Mouse (Mus musculus): ENCODE measurements around the gene Tax1bp3. TPM values are rescaled to one million over a fixed set of nuclear protein-coding genes. Genes with fewer than 3 reads are reported as not detected.

Tax1bp3 gene
- total and polyA plus RNA-seq, 3 experiments: 2.6 to 3.3 (median 2.8) TPM

- H3K4me1 ChIP-seq (ENCODE audit: control insufficient read depth in 1 of 2, insufficient read depth in 2 of 2): no peaks in the 10 kb centered on the region
- DNase-seq (ENCODE audit: extremely low read depth): no peak
- no peaks in the 10 kb centered on the region for H3K27me3 ChIP-seq (replicated peaks)
- dilution Hi-C loops (cut with MboI; ENCODE audit: extremely low pct_ligation_motif_present, extremely low pct_unique_long_range_greater_than_20kb, low sequenced_read_pairs) (no loop called here), in situ Hi-C loops (cut with MboI; ENCODE audit: low pct_ligation_motif_present, low pct_unique_long_range_greater_than_20kb, low sequenced_read_pairs) (no loop called here)
- no peaks in the 10 kb centered on the region for H3K79me2 ChIP-seq (replicated peaks; ENCODE audit: control insufficient read depth, extremely low read depth, insufficient read depth, poor library complexity, severe bottlenecking)
- H3K36me3 ChIP-seq (replicated peaks in 1 of 2; ENCODE audit: control insufficient read depth in 1 of 2, insufficient read depth in 1 of 2, low read length in 1 of 2): peaks cover 5 to 59% of the 10 kb centered on the region in 2 experiments
- no peak overlapping the region for H3K27ac ChIP-seq (ENCODE audit: insufficient read depth, low read depth)
- H3K9me3 ChIP-seq (replicated peaks; ENCODE audit: low read length): no peaks in the 10 kb centered on the region
- H3K4me3 ChIP-seq (replicated peaks in 1 of 3; ENCODE audit: low read depth in 2 of 3, low read length in 2 of 3, poor library complexity in 1 of 3): no peak overlapping the region
- TF ChIP-seq ZC3H11A (IDR thresholded peaks at IDR 0.05; ENCODE audit: low read depth, low read length): no peak
- TF ChIP-seq NRF1 (IDR thresholded peaks at IDR 0.05; ENCODE audit: low read depth, low read length): no peak
- TF ChIP-seq ZMIZ1 (IDR thresholded peaks at IDR 0.05; ENCODE audit: low read depth, low read length): no peak
- TF ChIP-seq SIN3A (IDR thresholded peaks at IDR 0.05; ENCODE audit: low read length): no peak
- no peak for TF ChIP-seq GABPA (IDR thresholded peaks at IDR 0.05; ENCODE audit: insufficient replicate concordance, low read depth, low read length)
- TF ChIP-seq HCFC1 (IDR thresholded peaks at IDR 0.05; ENCODE audit: low read depth, low read length): no peak
- no peak for TF ChIP-seq KAT2A (IDR thresholded peaks at IDR 0.05; ENCODE audit: insufficient replicate concordance, low read length)
- no peak for TF ChIP-seq IRF4 (IDR thresholded peaks at IDR 0.05; ENCODE audit: low read depth, low read length)
- no peak for TF ChIP-seq ETS1 (conservative IDR thresholded peaks at IDR 0.05; ENCODE audit: low read depth, low read length)
- TF ChIP-seq POLR2A (IDR thresholded peaks at IDR 0.05; ENCODE audit: low read depth, low read length): no peak
- TF ChIP-seq TCF12 (IDR thresholded peaks at IDR 0.05; ENCODE audit: low read depth, low read length): no peak
- no peak for TF ChIP-seq RCOR1 (conservative IDR thresholded peaks at IDR 0.05; ENCODE audit: low read depth, low read length)
- TF ChIP-seq NELFE (IDR thresholded peaks at IDR 0.05; ENCODE audit: low read depth, low read length): no peak
- TF ChIP-seq ZKSCAN1 (IDR thresholded peaks at IDR 0.05; ENCODE audit: borderline replicate concordance, low read depth, low read length): no peak
- no peak for TF ChIP-seq USF1 (IDR thresholded peaks at IDR 0.05; ENCODE audit: low read depth, low read length)
- no peak for TF ChIP-seq MXI1 (IDR thresholded peaks at IDR 0.05; ENCODE audit: low read depth, low read length)
- no peak for TF ChIP-seq CTCF (conservative IDR thresholded peaks at IDR 0.05 in 1 of 2, IDR thresholded peaks at IDR 0.05 in 1 of 2; ENCODE audit: low read depth in 2 of 2, low read length in 2 of 2)
- TF ChIP-seq ZNF384 (IDR thresholded peaks at IDR 0.05; ENCODE audit: low read depth, low read length): no peak
- H3K9ac ChIP-seq (ENCODE audit: insufficient read depth, low read depth): no peak overlapping the region
- H3K4me2 ChIP-seq (ENCODE audit: insufficient read depth, low read depth, poor library complexity, severe bottlenecking): no peak overlapping the region
These were observed 9.2 kb downstream of the Tax1bp3 start for GRCm38 (mm10) chr11:73185872-73186615.

DNA sequence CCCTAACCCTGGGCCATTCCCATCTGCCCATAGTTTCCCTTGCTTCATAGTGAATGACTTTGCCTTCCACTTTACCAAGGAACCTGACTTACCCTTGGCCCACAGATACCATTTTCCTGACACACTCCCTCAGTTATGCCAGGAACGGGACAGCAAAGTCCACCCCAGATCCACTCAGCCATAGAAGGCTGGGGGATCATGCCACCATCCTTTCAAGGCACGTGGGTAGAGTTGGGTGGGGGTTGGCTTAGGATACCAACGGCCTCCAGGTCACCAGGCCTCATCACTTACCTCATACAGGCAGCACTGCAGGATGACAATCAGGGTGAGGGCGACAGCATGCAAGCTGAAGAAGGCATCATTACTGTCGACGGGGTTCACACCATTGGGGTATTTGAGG is 10.3 kb downstream of the Tax1bp3 start:
- H3K9me3 ChIP-seq (replicated peaks; ENCODE audit: low read length): no peaks in the 10 kb centered on the region
- H3K9ac ChIP-seq (ENCODE audit: insufficient read depth, low read depth): no peak overlapping the region
- H3K27me3 ChIP-seq (replicated peaks): no peaks in the 10 kb centered on the region
- no peak for TF ChIP-seq USF2 (conservative IDR thresholded peaks at IDR 0.05; ENCODE audit: low read depth, low read length)
- no peak for TF ChIP-seq USF1 (IDR thresholded peaks at IDR 0.05; ENCODE audit: low read depth, low read length)
- TF ChIP-seq UBTF (IDR thresholded peaks at IDR 0.05; ENCODE audit: low read depth, low read length): no peak
- TF ChIP-seq SMC3 (IDR thresholded peaks at IDR 0.05; ENCODE audit: low read depth, low read length): no peak
- no peak for TF ChIP-seq RCOR1 (conservative IDR thresholded peaks at IDR 0.05; ENCODE audit: low read depth, low read length)
- no peak for TF ChIP-seq MEF2A (IDR thresholded peaks at IDR 0.05; ENCODE audit: borderline replicate concordance, low read depth, low read length)
- no peak overlapping the region for H3K4me2 ChIP-seq (ENCODE audit: insufficient read depth, low read depth, poor library complexity, severe bottlenecking)
- H3K4me3 ChIP-seq (replicated peaks in 1 of 3; ENCODE audit: low read depth in 2 of 3, low read length in 2 of 3, poor library complexity in 1 of 3): no peak overlapping the region
- no peaks in the 10 kb centered on the region for H3K79me2 ChIP-seq (replicated peaks; ENCODE audit: control insufficient read depth, extremely low read depth, insufficient read depth, poor library complexity, severe bottlenecking)
- in situ Hi-C loops (cut with MboI; ENCODE audit: low pct_ligation_motif_present, low pct_unique_long_range_greater_than_20kb, low sequenced_read_pairs): no loop called here
- no peak overlapping the region for H3K27ac ChIP-seq (ENCODE audit: insufficient read depth, low read depth)
- H3K4me1 ChIP-seq (ENCODE audit: control insufficient read depth in 1 of 2, insufficient read depth in 2 of 2): no peaks in the 10 kb centered on the region
- peaks cover 5 to 67% of the 10 kb centered on the region in 2 experiments for H3K36me3 ChIP-seq (replicated peaks in 1 of 2; ENCODE audit: control insufficient read depth in 1 of 2, insufficient read depth in 1 of 2, low read length in 1 of 2)
- DNase-seq (ENCODE audit: extremely low read depth): no peak
- dilution Hi-C loops (cut with MboI; ENCODE audit: extremely low pct_ligation_motif_present, extremely low pct_unique_long_range_greater_than_20kb, low sequenced_read_pairs): no loop called here
